Mouse (Mus musculus) neural tube, embryonic 14.5 days (tissue): ENCODE data around the gene Mroh9. TPM values are rescaled to one million over a fixed set of nuclear protein-coding genes. Genes with fewer than 3 reads are reported as not detected.

Experiments used
- ATAC-seq: fragments of 200-750 bp; cut with Nextera tagmentation; 2 replicates; pipeline ENCODE4 v1.8.0; 2017; ENCODE audit warnings: low read depth, mild to moderate bottlenecking, moderate TSS enrichment, moderate library complexity
- H3K27ac ChIP-seq: fragments of 300-500 bp; sonication (generic); 2 replicates; pipeline ENCODE4 v1.5.1; 2014; ENCODE audit warnings: low read depth, mild to moderate bottlenecking, control low read depth, low read length, moderate library complexity, mixed read lengths
- H3K27me3 ChIP-seq: fragments of 300-500 bp; sonication (generic); 2 replicates; pipeline ENCODE4 v1.6.1; 2014; ENCODE audit warnings: low read length; ENCODE audit not compliant: control insufficient read depth, insufficient read depth
- H3K36me3 ChIP-seq: fragments of 300-500 bp; sonication (generic); 2 replicates; pipeline ENCODE4 v1.6.1; 2014; ENCODE audit warnings: low read length, mixed read lengths; ENCODE audit not compliant: control insufficient read depth, insufficient read depth
- H3K4me1 ChIP-seq: fragments of 300-500 bp; sonication (generic); 2 replicates; pipeline ENCODE4 v1.6.1; 2014; ENCODE audit warnings: low read length; ENCODE audit not compliant: control insufficient read depth, insufficient read depth
- H3K4me2 ChIP-seq: fragments of 300-500 bp; sonication (generic); 2 replicates; pipeline ENCODE4 v1.6.1; 2014; ENCODE audit warnings: mild to moderate bottlenecking, low read depth, low read length, control low read depth
- H3K4me3 ChIP-seq: fragments of 300-500 bp; sonication (generic); 2 replicates; pipeline ENCODE4 v1.5.1; 2014; ENCODE audit warnings: low read depth, low read length, control low read depth, mixed read lengths
- H3K9ac ChIP-seq: fragments of 300-500 bp; sonication (generic); replicated peaks from 2 replicates; pipeline ENCODE4 v1.6.1; 2014; ENCODE audit warnings: low read depth, mild to moderate bottlenecking, control low read depth, low read length, mixed read lengths
- H3K9me3 ChIP-seq: fragments of 300-500 bp; sonication (generic); 2 replicates; pipeline ENCODE4 v1.6.1; 2016; ENCODE audit warnings: low read length; ENCODE audit not compliant: control insufficient read depth
- WGBS: fragments of 180-500 bp; shearing (Covaris S2); extraction: QIAGEN DNeasy Blood & Tissue Kit; methylation state at CpG from one replicate; pipeline ENCODE4 v1.1.7; 2014; 5-methylcytosine and 5-hydroxymethylcytosine counted together
- polyA plus RNA-seq: library from polyadenylated mRNA; unstranded; fragments of >200 nt; fragmentation: Nextera tagmentation; extraction: Ambion mirVana; gene quantifications from 2 replicates; pipeline ENCODE4 v1.2.1, GENCODE M21; 2014

Gene Mroh9
- polyA plus RNA-seq, 1 experiment from 2014 or later: not detected

DNA sequence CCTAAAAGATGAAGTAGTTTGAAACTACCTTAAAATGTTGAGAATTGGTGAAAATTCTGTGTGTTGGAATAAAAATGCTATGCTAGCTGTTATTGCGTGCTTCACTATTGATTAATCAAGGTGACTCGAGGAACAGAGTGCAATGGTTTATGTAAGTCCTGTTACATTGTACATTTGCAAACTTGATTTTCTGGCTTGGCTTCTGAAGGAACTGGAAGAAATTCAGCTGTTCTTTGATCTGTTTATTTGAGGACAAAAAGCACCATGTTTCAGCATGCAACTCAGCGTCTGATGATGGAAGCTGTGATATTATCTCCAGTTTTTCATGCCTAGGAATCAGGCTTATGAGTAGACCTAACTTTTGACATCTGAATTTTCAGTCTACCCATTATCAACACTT is 97.9 kb downstream of the Mroh9 start:
- no peak overlapping the region for H3K9ac ChIP-seq
- no peaks in the 10 kb centered on the region for H3K4me1 ChIP-seq
- ATAC-seq: no peak
- H3K36me3 ChIP-seq: no peaks in the 10 kb centered on the region
- no peaks in the 10 kb centered on the region for H3K27me3 ChIP-seq
- H3K27ac ChIP-seq: no peak overlapping the region
- WGBS: 93% methylated on average over 3 of the region's 3 CpGs
- H3K9me3 ChIP-seq: no peaks in the 10 kb centered on the region
- no peak overlapping the region for H3K4me2 ChIP-seq
- H3K4me3 ChIP-seq: no peak overlapping the region

DNA sequence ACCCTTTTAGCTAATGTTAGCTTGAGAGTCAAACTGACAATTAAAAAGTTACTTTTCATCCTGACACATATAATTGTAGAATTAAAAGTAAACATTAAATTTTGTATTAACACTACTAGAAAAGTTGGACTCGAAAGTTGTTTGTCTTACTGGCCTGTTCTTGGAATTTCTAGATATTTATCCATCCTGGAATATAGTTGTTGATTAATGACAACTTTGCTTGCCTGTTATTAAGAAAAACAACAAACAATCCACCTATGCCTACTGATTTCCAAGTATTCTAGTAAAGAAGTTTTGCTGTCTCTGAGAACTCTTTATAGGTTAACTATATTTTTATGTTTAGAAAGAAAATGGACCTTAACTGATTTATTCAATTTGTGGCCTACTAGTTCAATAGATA is 98.7 kb downstream of the Mroh9 start:
- Histone ChIP-seq H3K27ac (no peak overlapping the region), H3K4me3 (no peak overlapping the region), H3K9ac (no peak overlapping the region), H3K27me3 (no peaks in the 10 kb centered on the region), H3K9me3 (no peaks in the 10 kb centered on the region), H3K36me3 (no peaks in the 10 kb centered on the region), H3K4me2 (no peak overlapping the region), H3K4me1 (no peaks in the 10 kb centered on the region)
- no peak for ATAC-seq
- 92% methylated on average over 1 of the region's 1 CpGs for WGBS

DNA sequence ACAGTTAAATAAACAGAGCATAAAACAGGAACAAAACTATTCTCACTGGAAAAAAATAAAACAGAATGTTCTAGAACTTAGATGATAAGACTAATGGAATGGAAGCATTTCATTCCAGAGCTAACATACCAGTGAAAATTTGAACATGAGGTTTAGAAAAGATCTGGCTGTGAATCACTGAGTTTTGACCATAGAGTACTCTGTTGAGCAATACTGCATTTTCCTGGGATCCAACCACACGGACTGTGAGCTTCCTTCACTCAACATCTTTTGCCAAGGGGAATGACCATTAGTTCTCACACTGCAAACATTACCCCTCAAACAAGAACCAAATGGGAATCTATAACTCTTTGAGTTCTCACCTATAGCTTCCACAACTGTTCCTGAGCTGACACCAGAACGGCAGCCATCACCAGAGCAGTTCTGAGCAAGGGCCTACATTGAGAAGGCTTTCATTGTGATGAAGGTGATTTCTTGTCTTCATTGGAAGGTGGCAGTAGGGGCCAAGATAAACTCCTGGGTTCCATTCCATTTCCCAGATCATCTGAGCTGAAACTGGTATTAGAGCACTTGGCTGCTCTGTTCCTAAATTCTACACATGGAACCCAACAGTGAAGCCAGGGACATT is 99.2 kb downstream of the Mroh9 start:
- Histone ChIP-seq H3K27me3 (no peaks in the 10 kb centered on the region), H3K27ac (no peak overlapping the region), H3K9me3 (no peaks in the 10 kb centered on the region), H3K4me3 (no peak overlapping the region), H3K4me1 (no peaks in the 10 kb centered on the region), H3K9ac (no peak overlapping the region), H3K36me3 (no peaks in the 10 kb centered on the region), H3K4me2 (no peak overlapping the region)
- WGBS: 91% methylated on average over 2 of the region's 2 CpGs
- no peak for ATAC-seq

DNA sequence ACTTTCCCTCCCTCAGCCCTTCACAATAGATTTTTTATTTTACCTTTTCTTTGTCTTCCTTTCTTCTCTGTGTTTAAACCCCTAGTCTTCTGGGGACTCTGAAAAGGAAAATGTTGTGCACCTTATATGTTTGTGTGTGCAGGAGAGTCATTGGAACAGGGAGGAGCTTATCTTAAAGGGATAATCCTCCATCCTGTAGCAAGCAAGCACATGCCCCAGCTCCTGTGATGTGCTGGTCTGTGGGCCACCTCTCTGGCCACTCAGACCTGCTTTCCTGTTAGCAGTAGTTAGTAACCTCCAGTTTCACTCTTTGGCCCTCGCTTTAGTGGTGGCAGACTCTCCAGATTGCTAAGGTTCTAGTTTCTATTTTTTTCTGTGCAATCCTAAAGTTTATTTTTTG is 101.0 kb downstream of the Mroh9 start, which contains the start of gene Fmo3:
Gene Fmo3 (minus strand): TSS at position 101 of the 400 bp plus-strand sequence.
- ATAC-seq: no peak
- Histone ChIP-seq H3K4me1 (no peaks in the 10 kb centered on the region), H3K9me3 (no peaks in the 10 kb centered on the region), H3K27ac (no peak within 1 kb of the TSS), H3K4me2 (no peak within 1 kb of the TSS), H3K36me3 (no peaks in the 10 kb centered on the region), H3K4me3 (no peak within 1 kb of the TSS), H3K27me3 (no peaks in the 10 kb centered on the region), H3K9ac (no peak within 1 kb of the TSS)
- WGBS: 90% methylated on average over 1 of the region's 1 CpGs

Other genes with a start within 250 kb of the Mroh9 start
- gene Fmo1, start 219.1 kb downstream of the Mroh9 start, polyA plus RNA-seq: 9.1 and 21.8 TPM in 2 replicates
- gene Fmo2, start 186.9 kb downstream of the Mroh9 start, polyA plus RNA-seq: 0.58 TPM in 1 of 2 replicates, not detected in the other
- gene Fmo6, start 148.2 kb downstream of the Mroh9 start, polyA plus RNA-seq: not detected in 2 replicates
- gene Fmo3, start 101.1 kb downstream of the Mroh9 start, polyA plus RNA-seq: not detected in 2 replicates
- 0.78 and 6.3 TPM in 2 replicates for gene Prrx1, start 228.0 kb upstream of the Mroh9 start, polyA plus RNA-seq